Mouse (Mus musculus): ENCODE measurements around the gene Ifngr2.

DNA sequence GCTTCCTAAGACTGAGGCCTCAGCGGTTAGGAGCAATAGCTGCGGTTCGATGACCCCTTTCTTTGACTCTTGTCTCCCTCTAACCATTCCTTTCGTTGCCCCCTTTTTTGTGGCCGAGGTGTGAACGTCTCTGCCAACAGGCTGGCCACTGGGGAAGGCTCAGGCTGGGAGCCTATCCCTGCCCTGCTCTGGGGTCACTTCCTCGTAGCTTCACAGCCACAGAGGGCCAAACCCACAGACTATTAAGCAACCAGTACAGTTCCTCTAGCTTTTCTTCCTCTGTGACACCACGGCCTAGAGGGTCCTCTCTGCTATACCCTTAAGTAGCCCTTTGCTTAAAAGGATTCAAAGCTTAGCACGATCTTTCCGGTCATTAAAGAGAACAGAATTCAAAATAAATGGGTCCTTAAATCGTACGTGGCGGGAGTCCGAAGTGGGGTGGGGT lies 459 bp upstream of the Ifngr2 start:
- TF ChIP-seq CTCF (IDR thresholded peaks at IDR 0.05; ENCODE audit: control insufficient read depth, insufficient read depth, insufficient replicate concordance, low read depth, low read length): no peak
- 0 out of 2 replicates have a peak, but pooled peaks have one; percentile 6 for TF ChIP-seq POLR2A (IDR thresholded peaks at IDR 0.05; ENCODE audit: control insufficient read depth, low read depth, low read length)

All from testis, adult 2 months (tissue).